Mouse (Mus musculus): ENCODE measurements around the gene Fam107a. TPM values are rescaled to one million over a fixed set of nuclear protein-coding genes. Genes with fewer than 3 reads are reported as not detected.

The Fam107a gene
- total RNA-seq (2023), result not detected

GRCm38 (mm10) chr14:8317194-8318097 lies at the start of gene Fam107a:
Gene Fam107a, minus strand, starts transcription at chr14:8318023.

DNA sequence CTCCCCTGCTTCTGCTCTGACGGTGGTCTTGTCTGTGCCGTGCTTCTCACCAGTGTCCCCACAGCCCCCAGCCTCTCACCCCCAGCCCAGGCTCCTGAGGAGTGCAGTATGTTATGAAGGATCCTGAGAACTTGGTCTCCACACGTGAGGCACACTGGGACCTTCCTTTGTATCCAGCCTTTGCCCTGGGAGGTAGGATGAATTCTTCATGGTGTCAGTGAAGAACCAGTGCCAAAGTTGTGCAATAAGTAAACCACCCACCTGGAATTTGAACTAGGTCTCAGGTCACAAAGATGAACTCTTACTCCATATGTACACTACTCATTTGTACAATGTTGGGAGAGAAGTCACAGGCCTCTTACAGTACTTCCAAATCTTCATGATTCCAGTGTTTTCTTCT lies 58.7 kb downstream of the Fam107a start, which contains the start of gene Acox2:
TSS of gene Acox2 (minus strand) at position 188 of the 400 bp plus-strand sequence.

Other genes with a start within 250 kb of the Fam107a start
- 10 to 100 TPM in 1 of 2 experiments, 1 to 10 TPM in 1; 6.3 to 10.4 TPM for gene Rpp14, start 237.7 kb downstream of the Fam107a start, total RNA-seq (2023)
- gene Pxk, start 219.8 kb downstream of the Fam107a start, total RNA-seq (2023), result 10 to 100 TPM; 47.6 to 54.0 TPM
- 10 to 100 TPM; 76.0 to 76.6 TPM for gene Pdhb, start 145.0 kb downstream of the Fam107a start, total RNA-seq (2023)
- gene Kctd6, start 103.9 kb downstream of the Fam107a start, total RNA-seq (2023), result 1 to 10 TPM; 5.6 to 6.5 TPM
- under 1 TPM; 0.71 to 0.77 TPM for gene Acox2, start 58.7 kb downstream of the Fam107a start, total RNA-seq (2023)
- gene Oit1, start 60.7 kb upstream of the Fam107a start, total RNA-seq (2023), result not detected